Mouse (Mus musculus): ENCODE measurements at regions not wholly inside any gene's neighbourhood (a gene's known extent, or its start where the extent isn't known, plus 50 kb on each side); places are given as distances from the start of the nearest gene placed in this dataset.

GRCm38 (mm10) chr8:115475156-115475555, 232.4 kb downstream of the Maf start:
- TF ChIP-seq NANOG (IDR thresholded peaks at IDR 0.05; ENCODE audit: borderline replicate concordance, low read length) (no peak), CTCF (conservative IDR thresholded peaks at IDR 0.05; ENCODE audit: low read length) (no peak)
